Mouse (Mus musculus) megakaryocyte, embryonic 14.5 days (primary cell): ENCODE data around the gene Edar. TPM values are rescaled to one million over a fixed set of nuclear protein-coding genes. Genes with fewer than 3 reads are reported as not detected.
"Not testable (repeated sequence)": the region's sequence is repeated elsewhere in the genome, so short reads cannot be mapped to it uniquely, and the experiment has no call there.

Experiments used
- H3K27me3 ChIP-seq: replicated peaks from 2 replicates; pipeline ENCODE3; 2012; ENCODE audit warnings: inconsistent platforms
- H3K36me3 ChIP-seq: replicated peaks from 2 replicates; pipeline ENCODE3; 2012; ENCODE audit warnings: low read length, inconsistent platforms, mixed read lengths
- H3K4me1 ChIP-seq: 2 replicates; pipeline ENCODE4 v1.6.1; 2012; ENCODE audit warnings: inconsistent platforms
- H3K4me3 ChIP-seq: replicated peaks from 2 replicates; pipeline ENCODE3; 2012; ENCODE audit warnings: moderate library complexity, mild to moderate bottlenecking, inconsistent platforms
- H3K9me3 ChIP-seq: 2 replicates; pipeline ENCODE4 v1.6.1; 2012; ENCODE audit warnings: inconsistent platforms
- FLI1 ChIP-seq: IDR thresholded peaks from 2 replicates; pipeline ENCODE4 v1.6.1; 2012; ENCODE audit warnings: low read length, inconsistent platforms, mixed read lengths
- GATA1 ChIP-seq: IDR thresholded peaks from 3 replicates; pipeline ENCODE4 v1.6.1; 2012; ENCODE audit warnings: mixed read lengths, low read length, inconsistent platforms, borderline replicate concordance
- polyA plus RNA-seq: library from polyadenylated mRNA; stranded (reverse); fragments of >175 nt; gene quantifications from 2 replicates; pipeline ENCODE4 v1.2.3, GENCODE M21; 2012; ENCODE audit warnings: low replicate concordance; ENCODE audit not compliant: insufficient read depth

Edar gene
- polyA plus RNA-seq, result not detected in 2 replicates

DNA sequence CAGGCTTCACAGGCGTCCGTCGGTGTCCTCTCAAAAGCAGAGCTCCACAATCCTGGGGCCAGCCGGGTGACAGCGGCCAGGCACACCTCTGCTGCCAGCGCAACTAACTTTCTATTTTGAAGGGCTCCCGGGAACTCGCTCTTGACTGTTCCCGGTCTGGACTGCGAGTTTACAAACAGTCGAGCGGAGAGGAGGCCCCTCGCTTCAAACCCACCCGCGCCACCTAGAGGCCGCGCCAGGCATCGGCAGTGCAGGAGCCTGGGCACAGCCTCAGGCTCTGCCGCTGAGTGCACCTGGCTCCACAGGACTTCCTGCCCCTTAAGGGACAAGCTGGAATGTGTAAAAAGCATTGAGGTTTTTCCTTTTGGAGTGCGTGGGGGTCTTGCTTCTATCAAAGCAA lies at the start of gene Edar:
Gene Edar, minus strand, starts transcription at position 122 of the 400 bp plus-strand sequence.
- no peak for TF ChIP-seq GATA1
- TF ChIP-seq FLI1, result no peak
- H3K9me3 ChIP-seq, result no peaks in the 10 kb centered on the region
- peak within 1 kb of the TSS; percentile 88 for H3K4me3 ChIP-seq
- peaks cover 8% of the 10 kb centered on the region for H3K4me1 ChIP-seq
- peaks cover 17% of the 10 kb centered on the region for H3K27me3 ChIP-seq
- no peaks in the 10 kb centered on the region for H3K36me3 ChIP-seq

- not testable (repeated sequence) for H3K4me1 ChIP-seq, H3K36me3 ChIP-seq, H3K27me3 ChIP-seq, H3K4me3 ChIP-seq, H3K9me3 ChIP-seq
Observed at GRCm38 (mm10) chr10:58718110-58718509, 42.7 kb upstream of the Edar start, which contains the start of gene Gm17542. Gm17542 (minus strand) TSS chr10:58718210.

DNA sequence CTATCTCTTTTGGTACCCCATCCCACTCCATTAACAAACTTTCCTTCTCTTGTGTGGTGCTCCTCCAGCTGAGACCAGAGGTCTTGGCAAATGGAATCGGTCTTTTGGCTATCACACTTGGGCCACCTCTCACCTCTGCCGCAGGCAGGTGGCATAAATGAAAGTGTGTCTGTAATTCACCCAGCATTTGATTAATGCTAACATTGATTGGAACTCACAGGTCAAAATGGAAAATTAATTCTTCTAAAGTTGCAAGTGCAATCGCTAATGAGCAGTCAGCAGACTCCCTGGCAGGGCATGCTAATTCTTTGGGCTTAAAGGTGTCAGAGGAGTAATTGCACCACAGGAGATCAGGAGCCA lies 39.3 kb upstream of the Edar start:
- no peak overlapping the region for H3K4me3 ChIP-seq
- H3K4me1 ChIP-seq, result no peaks in the 10 kb centered on the region
- peaks cover 2% of the 10 kb centered on the region for H3K27me3 ChIP-seq
- H3K9me3 ChIP-seq, result no peaks in the 10 kb centered on the region
- TF ChIP-seq GATA1, result no peak
- no peak for TF ChIP-seq FLI1
- no peaks in the 10 kb centered on the region for H3K36me3 ChIP-seq

GRCm38 (mm10) chr10:58713855-58714788 lies 38.7 kb upstream of the Edar start:
- TF ChIP-seq FLI1 (no peak), GATA1 (no peak)
- peaks cover 4% of the 10 kb centered on the region; the same call in 1 of the 2 replicates for H3K9me3 ChIP-seq
- no peaks in the 10 kb centered on the region for H3K36me3 ChIP-seq
- H3K4me1 ChIP-seq, result no peaks in the 10 kb centered on the region
- peaks cover 2% of the 10 kb centered on the region for H3K27me3 ChIP-seq
- H3K4me3 ChIP-seq, result peak overlapping the region; percentile 65

DNA sequence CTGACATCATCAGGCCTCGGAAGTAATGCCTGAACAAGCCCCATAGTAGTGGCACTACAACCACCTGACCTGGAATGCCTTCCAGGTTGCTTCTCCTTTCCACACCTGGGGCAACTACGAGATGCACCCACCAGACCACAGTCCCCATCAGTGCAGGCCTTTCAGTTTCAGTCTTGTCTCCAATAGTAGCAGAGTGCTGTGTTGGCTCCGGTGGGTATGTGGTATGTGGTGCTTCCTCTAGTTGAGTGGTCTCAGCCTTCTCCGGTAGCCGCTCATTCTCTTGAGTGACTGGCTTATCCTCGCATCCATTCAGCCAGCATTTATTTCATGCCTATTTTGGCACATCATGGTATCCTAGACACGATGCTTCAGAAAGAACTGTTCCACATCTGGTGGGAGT lies 37.8 kb upstream of the Edar start:
- Histone ChIP-seq H3K4me1 (no peaks in the 10 kb centered on the region), H3K9me3 (peaks cover 9% of the 10 kb centered on the region; the same call in 1 of the 2 replicates), H3K27me3 (peaks cover 2% of the 10 kb centered on the region), H3K4me3 (no peak overlapping the region), H3K36me3 (no peaks in the 10 kb centered on the region)
- no peak for TF ChIP-seq FLI1
- no peak for TF ChIP-seq GATA1

DNA sequence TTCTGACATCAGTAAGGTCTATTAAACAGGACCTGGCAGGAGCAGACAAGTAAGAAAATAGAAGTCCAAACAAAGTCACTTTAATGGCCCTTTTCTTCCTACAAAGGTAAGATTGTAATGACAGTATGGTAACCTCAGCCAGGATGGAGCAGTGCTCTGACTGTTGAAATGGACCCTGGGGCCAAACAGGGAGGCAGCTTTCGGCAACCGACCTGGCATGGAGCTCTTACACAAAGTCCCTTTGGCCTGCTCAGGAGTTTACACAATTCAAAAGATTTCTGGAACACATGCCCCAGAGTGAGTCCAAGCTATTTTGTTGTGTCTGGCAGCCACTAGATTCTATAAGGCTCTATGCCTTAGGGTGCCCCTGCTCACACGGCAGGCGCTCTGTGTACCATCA lies 33.6 kb upstream of the Edar start:
- Histone ChIP-seq H3K4me1 (no peaks in the 10 kb centered on the region), H3K27me3 (peaks cover 2% of the 10 kb centered on the region), H3K9me3 (peaks cover 13% of the 10 kb centered on the region; the same call in 1 of the 2 replicates), H3K36me3 (no peaks in the 10 kb centered on the region), H3K4me3 (no peak overlapping the region)
- TF ChIP-seq GATA1, result no peak
- no peak for TF ChIP-seq FLI1

DNA sequence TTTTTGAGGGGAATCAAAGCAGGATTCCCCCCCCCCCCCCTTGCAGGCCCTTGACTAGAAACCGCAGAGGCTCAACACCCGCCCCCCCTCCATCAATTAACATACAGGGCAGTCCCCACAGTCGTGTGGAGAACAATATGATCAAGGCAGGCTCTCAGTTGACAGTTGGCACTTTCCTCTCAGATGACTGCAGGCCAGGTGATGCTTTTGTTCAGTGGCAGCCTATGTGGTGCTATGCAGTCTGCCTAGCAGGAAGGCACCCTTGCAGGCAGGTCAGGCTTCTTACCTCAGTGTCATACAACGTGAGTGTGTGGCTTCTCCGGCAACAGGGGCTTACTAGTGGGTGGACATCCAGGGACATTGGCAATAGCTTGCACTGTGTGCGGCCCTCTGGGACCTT lies 25.1 kb upstream of the Edar start:
- H3K27me3 ChIP-seq, result peaks cover 2% of the 10 kb centered on the region
- H3K9me3 ChIP-seq, result 0 out of 2 replicates have a peak, but pooled peaks cover 3% of the 10 kb centered on the region
- no peaks in the 10 kb centered on the region for H3K36me3 ChIP-seq
- H3K4me1 ChIP-seq, result no peaks in the 10 kb centered on the region
- H3K4me3 ChIP-seq, result no peak overlapping the region
- TF ChIP-seq GATA1 (no peak), FLI1 (no peak)

DNA sequence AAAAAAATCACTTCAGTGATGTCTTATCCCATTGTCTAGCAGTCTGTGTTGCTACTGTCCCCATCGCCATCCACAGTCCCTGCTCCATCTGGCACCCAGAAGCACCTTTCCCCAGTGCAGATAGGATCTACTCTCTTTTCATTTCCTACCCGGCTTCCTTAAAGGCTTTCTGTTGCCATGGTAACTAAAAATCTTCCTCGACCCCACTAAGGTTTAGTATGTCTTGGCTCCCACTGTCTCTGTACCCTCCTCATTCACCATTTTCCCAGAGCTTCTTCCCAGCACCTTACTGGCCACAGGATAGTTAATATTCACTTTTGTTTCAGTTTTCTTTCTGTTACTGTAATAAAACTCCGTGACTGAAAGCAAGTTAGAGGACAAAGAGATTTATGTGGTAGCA lies 24.7 kb upstream of the Edar start:
- peaks cover 2% of the 10 kb centered on the region for H3K27me3 ChIP-seq
- 0 out of 2 replicates have a peak, but pooled peaks cover under 1% of the 10 kb centered on the region for H3K9me3 ChIP-seq
- H3K4me1 ChIP-seq, result no peaks in the 10 kb centered on the region
- no peak overlapping the region for H3K4me3 ChIP-seq
- H3K36me3 ChIP-seq, result no peaks in the 10 kb centered on the region
- no peak for TF ChIP-seq GATA1
- TF ChIP-seq FLI1, result no peak

DNA sequence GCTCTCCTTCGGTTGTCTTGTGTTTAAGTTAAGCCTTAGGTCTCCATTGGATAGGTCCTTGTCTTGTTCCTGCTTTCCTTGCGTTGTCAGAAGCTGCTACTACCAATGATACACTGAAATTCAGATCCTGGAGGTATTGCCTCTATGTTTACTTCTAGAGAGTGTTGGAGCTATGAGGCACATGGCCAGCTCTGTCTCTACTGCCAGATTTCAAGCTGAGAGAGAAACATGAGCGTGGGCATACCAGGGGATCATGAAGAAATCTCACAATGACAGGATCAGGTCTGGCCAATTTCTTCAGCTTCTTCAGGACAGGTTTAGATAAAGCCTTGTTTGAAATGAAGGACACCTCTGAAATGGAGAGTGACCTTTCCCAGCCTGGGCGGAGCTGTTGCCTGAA lies 23.5 kb upstream of the Edar start:
- no peak overlapping the region for H3K4me3 ChIP-seq
- H3K36me3 ChIP-seq, result no peaks in the 10 kb centered on the region
- H3K27me3 ChIP-seq, result peaks cover 2% of the 10 kb centered on the region
- H3K9me3 ChIP-seq, result no peaks in the 10 kb centered on the region
- no peaks in the 10 kb centered on the region for H3K4me1 ChIP-seq
- TF ChIP-seq GATA1 (no peak), FLI1 (no peak)

- H3K4me1 ChIP-seq, result no peaks in the 10 kb centered on the region
- no peaks in the 10 kb centered on the region for H3K27me3 ChIP-seq
- TF ChIP-seq GATA1, result no peak
- no peak for TF ChIP-seq FLI1
- peaks cover 26% of the 10 kb centered on the region for H3K9me3 ChIP-seq
- H3K36me3 ChIP-seq, result no peaks in the 10 kb centered on the region
- no peak overlapping the region for H3K4me3 ChIP-seq
Observed at GRCm38 (mm10) chr10:58691051-58691450, 15.6 kb upstream of the Edar start.

GRCm38 (mm10) chr10:58679298-58679697 lies 3.8 kb upstream of the Edar start:
- no peak for TF ChIP-seq FLI1
- TF ChIP-seq GATA1, result no peak
- Histone ChIP-seq H3K4me1 (peaks cover 5% of the 10 kb centered on the region), H3K9me3 (no peaks in the 10 kb centered on the region), H3K4me3 (no peak overlapping the region), H3K27me3 (peaks cover 11% of the 10 kb centered on the region), H3K36me3 (no peaks in the 10 kb centered on the region)
